Mouse (Mus musculus): ENCODE measurements at regions not wholly inside any gene's neighbourhood (a gene's known extent, or its start where the extent isn't known, plus 50 kb on each side); places are given as distances from the start of the nearest gene placed in this dataset.

DNA sequence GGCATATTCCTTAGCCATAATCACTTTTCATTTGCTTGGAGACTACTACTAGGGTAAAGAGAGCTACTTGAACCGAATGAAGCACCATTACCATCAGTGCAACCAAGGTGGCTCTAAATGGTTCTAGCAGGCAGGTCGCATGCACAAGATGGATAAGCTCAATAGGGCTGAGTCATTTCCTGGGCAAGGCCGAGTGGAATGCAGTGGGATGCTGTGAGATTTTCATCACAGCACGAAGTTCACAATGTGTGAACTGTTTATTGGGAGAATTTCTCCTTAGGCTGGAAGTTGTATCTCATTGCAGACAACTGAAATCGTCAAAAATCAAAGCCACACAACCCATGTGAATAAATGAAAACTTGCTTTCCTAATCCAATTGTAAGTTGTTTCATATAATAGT, 697.6 kb upstream of the Tenm3 start:
- TF ChIP-seq CTCF (IDR thresholded peaks at IDR 0.05; ENCODE audit: low read depth) (no peak), EP300 (optimal IDR thresholded peaks at IDR 0.05) (no peak)
